Mouse (Mus musculus): ENCODE results near the gene Clta. TPM values are rescaled to one million over a fixed set of nuclear protein-coding genes. Genes with fewer than 3 reads are reported as not detected.

Clta gene
- polyA plus RNA-seq, 1 experiment from 2014 or later, result 199 TPM

GRCm38 (mm10) chr4:43968650-43969049 is 35.6 kb upstream of the Clta start:
- no peaks in the 10 kb centered on the region for H3K27me3 ChIP-seq (ENCODE audit: control insufficient read depth, insufficient read depth, low read depth, low read length)
- WGBS, result 49% methylated on average over 13 of the region's 13 CpGs
- H3K9me3 ChIP-seq (ENCODE audit: control insufficient read depth, low read length), result no peaks in the 10 kb centered on the region
- H3K4me2 ChIP-seq (ENCODE audit: low read depth, low read length), result no peak overlapping the region
- H3K36me3 ChIP-seq (ENCODE audit: control insufficient read depth, insufficient read depth, low read length), result no peaks in the 10 kb centered on the region
- no peak overlapping the region for H3K27ac ChIP-seq (ENCODE audit: low read length)
- H3K4me3 ChIP-seq (ENCODE audit: low read length), result no peak overlapping the region
- peaks cover 34% of the 10 kb centered on the region for H3K4me1 ChIP-seq (replicated peaks; ENCODE audit: control insufficient read depth, insufficient read depth, low read length)
- ATAC-seq (ENCODE audit: low read depth), result no peak
- no peak overlapping the region for H3K9ac ChIP-seq (ENCODE audit: low read length)

GRCm38 (mm10) chr4:43969373-43969772 is 34.9 kb upstream of the Clta start:
- Histone ChIP-seq H3K4me2 (ENCODE audit: low read depth, low read length) (no peak overlapping the region), H3K4me1 (replicated peaks; ENCODE audit: control insufficient read depth, insufficient read depth, low read length) (peaks cover 29% of the 10 kb centered on the region), H3K36me3 (ENCODE audit: control insufficient read depth, insufficient read depth, low read length) (no peaks in the 10 kb centered on the region), H3K9ac (ENCODE audit: low read length) (no peak overlapping the region), H3K27me3 (ENCODE audit: control insufficient read depth, insufficient read depth, low read depth, low read length) (no peaks in the 10 kb centered on the region), H3K27ac (ENCODE audit: low read length) (no peak overlapping the region), H3K4me3 (ENCODE audit: low read length) (no peak overlapping the region), H3K9me3 (ENCODE audit: control insufficient read depth, low read length) (no peaks in the 10 kb centered on the region)
- ATAC-seq (ENCODE audit: low read depth), result no peak
- 17% methylated on average over 4 of the region's 4 CpGs for WGBS

- Histone ChIP-seq H3K4me3 (ENCODE audit: low read length) (no peak overlapping the region), H3K9me3 (ENCODE audit: control insufficient read depth, low read length) (no peaks in the 10 kb centered on the region), H3K36me3 (ENCODE audit: control insufficient read depth, insufficient read depth, low read length) (no peaks in the 10 kb centered on the region), H3K9ac (ENCODE audit: low read length) (no peak overlapping the region), H3K4me2 (ENCODE audit: low read depth, low read length) (no peak overlapping the region), H3K27me3 (ENCODE audit: control insufficient read depth, insufficient read depth, low read depth, low read length) (no peaks in the 10 kb centered on the region), H3K27ac (ENCODE audit: low read length) (no peak overlapping the region), H3K4me1 (replicated peaks; ENCODE audit: control insufficient read depth, insufficient read depth, low read length) (peaks cover 18% of the 10 kb centered on the region)
- ATAC-seq (ENCODE audit: low read depth), result no peak
- WGBS, result 89% methylated on average over 20 of the region's 20 CpGs
Observed at GRCm38 (mm10) chr4:43970393-43971330, 33.6 kb upstream of the Clta start.

- peak overlapping the region; percentile 49 for H3K9ac ChIP-seq (ENCODE audit: low read length)
- peaks cover 15% of the 10 kb centered on the region for H3K4me1 ChIP-seq (replicated peaks; ENCODE audit: control insufficient read depth, insufficient read depth, low read length)
- no peaks in the 10 kb centered on the region for H3K27me3 ChIP-seq (ENCODE audit: control insufficient read depth, insufficient read depth, low read depth, low read length)
- H3K36me3 ChIP-seq (ENCODE audit: control insufficient read depth, insufficient read depth, low read length), result no peaks in the 10 kb centered on the region
- no peaks in the 10 kb centered on the region for H3K9me3 ChIP-seq (ENCODE audit: control insufficient read depth, low read length)
- no peak overlapping the region; the same call in 1 of the 2 replicates for H3K4me3 ChIP-seq (ENCODE audit: low read length)
- H3K4me2 ChIP-seq (ENCODE audit: low read depth, low read length), result peak overlapping the region; percentile 48
- H3K27ac ChIP-seq (ENCODE audit: low read length), result peak overlapping the region; percentile 88
- ATAC-seq (ENCODE audit: low read depth), result peak; percentile 29
- WGBS, result 49% methylated on average over 9 of the region's 9 CpGs
Observed at GRCm38 (mm10) chr4:43971541-43972136, 32.6 kb upstream of the Clta start.

- no peaks in the 10 kb centered on the region for H3K9me3 ChIP-seq (ENCODE audit: control insufficient read depth, low read length)
- no peak overlapping the region; the same call in 1 of the 2 replicates for H3K4me3 ChIP-seq (ENCODE audit: low read length)
- WGBS, result 3% methylated on average over 8 of the region's 8 CpGs
- peak overlapping the region; percentile 88 for H3K27ac ChIP-seq (ENCODE audit: low read length)
- no peaks in the 10 kb centered on the region for H3K36me3 ChIP-seq (ENCODE audit: control insufficient read depth, insufficient read depth, low read length)
- peak overlapping the region; percentile 49 for H3K9ac ChIP-seq (ENCODE audit: low read length)
- ATAC-seq (ENCODE audit: low read depth), result peak; percentile 86
- H3K4me2 ChIP-seq (ENCODE audit: low read depth, low read length), result peak overlapping the region; percentile 48
- peaks cover 15% of the 10 kb centered on the region for H3K4me1 ChIP-seq (replicated peaks; ENCODE audit: control insufficient read depth, insufficient read depth, low read length)
- no peaks in the 10 kb centered on the region for H3K27me3 ChIP-seq (ENCODE audit: control insufficient read depth, insufficient read depth, low read depth, low read length)
Observed at GRCm38 (mm10) chr4:43972137-43972591, 32.1 kb upstream of the Clta start.

- 47% methylated on average over 4 of the region's 4 CpGs for WGBS
- H3K27ac ChIP-seq (ENCODE audit: low read length), result no peak overlapping the region
- H3K4me1 ChIP-seq (replicated peaks; ENCODE audit: control insufficient read depth, insufficient read depth, low read length), result peaks cover 17% of the 10 kb centered on the region
- no peaks in the 10 kb centered on the region for H3K36me3 ChIP-seq (ENCODE audit: control insufficient read depth, insufficient read depth, low read length)
- H3K9ac ChIP-seq (ENCODE audit: low read length), result no peak overlapping the region
- H3K9me3 ChIP-seq (ENCODE audit: control insufficient read depth, low read length), result no peaks in the 10 kb centered on the region
- no peak overlapping the region for H3K4me2 ChIP-seq (ENCODE audit: low read depth, low read length)
- H3K4me3 ChIP-seq (ENCODE audit: low read length), result no peak overlapping the region
- ATAC-seq (ENCODE audit: low read depth), result no peak
- H3K27me3 ChIP-seq (ENCODE audit: control insufficient read depth, insufficient read depth, low read depth, low read length), result no peaks in the 10 kb centered on the region
Observed at GRCm38 (mm10) chr4:43973526-43973981, 30.7 kb upstream of the Clta start.

GRCm38 (mm10) chr4:43974914-43975616 is 29.2 kb upstream of the Clta start:
- H3K27me3 ChIP-seq (ENCODE audit: control insufficient read depth, insufficient read depth, low read depth, low read length), result no peaks in the 10 kb centered on the region
- H3K27ac ChIP-seq (ENCODE audit: low read length), result no peak overlapping the region
- 64% methylated on average over 10 of the region's 10 CpGs for WGBS
- H3K9ac ChIP-seq (ENCODE audit: low read length), result no peak overlapping the region
- no peaks in the 10 kb centered on the region for H3K9me3 ChIP-seq (ENCODE audit: control insufficient read depth, low read length)
- no peak overlapping the region for H3K4me2 ChIP-seq (ENCODE audit: low read depth, low read length)
- no peak for ATAC-seq (ENCODE audit: low read depth)
- H3K4me1 ChIP-seq (replicated peaks; ENCODE audit: control insufficient read depth, insufficient read depth, low read length), result peaks cover 28% of the 10 kb centered on the region
- H3K36me3 ChIP-seq (ENCODE audit: control insufficient read depth, insufficient read depth, low read length), result no peaks in the 10 kb centered on the region
- H3K4me3 ChIP-seq (ENCODE audit: low read length), result no peak overlapping the region

GRCm38 (mm10) chr4:43976223-43976740 is 28.0 kb upstream of the Clta start:
- 70% methylated on average over 6 of the region's 6 CpGs for WGBS
- Histone ChIP-seq H3K4me2 (ENCODE audit: low read depth, low read length) (no peak overlapping the region), H3K4me1 (replicated peaks; ENCODE audit: control insufficient read depth, insufficient read depth, low read length) (peaks cover 28% of the 10 kb centered on the region), H3K9ac (ENCODE audit: low read length) (no peak overlapping the region), H3K27me3 (ENCODE audit: control insufficient read depth, insufficient read depth, low read depth, low read length) (no peaks in the 10 kb centered on the region), H3K36me3 (ENCODE audit: control insufficient read depth, insufficient read depth, low read length) (no peaks in the 10 kb centered on the region), H3K27ac (ENCODE audit: low read length) (no peak overlapping the region), H3K9me3 (ENCODE audit: control insufficient read depth, low read length) (no peaks in the 10 kb centered on the region), H3K4me3 (ENCODE audit: low read length) (no peak overlapping the region)
- no peak for ATAC-seq (ENCODE audit: low read depth)

All from lung, embryonic 16.5 days (tissue).